Mouse (Mus musculus): ENCODE data around the gene Tmem199. TPM values are rescaled to one million over a fixed set of nuclear protein-coding genes. Genes with fewer than 3 reads are reported as not detected.

Gene Tmem199
- polyA plus RNA-seq, 1 experiment: 35.0 TPM

DNA sequence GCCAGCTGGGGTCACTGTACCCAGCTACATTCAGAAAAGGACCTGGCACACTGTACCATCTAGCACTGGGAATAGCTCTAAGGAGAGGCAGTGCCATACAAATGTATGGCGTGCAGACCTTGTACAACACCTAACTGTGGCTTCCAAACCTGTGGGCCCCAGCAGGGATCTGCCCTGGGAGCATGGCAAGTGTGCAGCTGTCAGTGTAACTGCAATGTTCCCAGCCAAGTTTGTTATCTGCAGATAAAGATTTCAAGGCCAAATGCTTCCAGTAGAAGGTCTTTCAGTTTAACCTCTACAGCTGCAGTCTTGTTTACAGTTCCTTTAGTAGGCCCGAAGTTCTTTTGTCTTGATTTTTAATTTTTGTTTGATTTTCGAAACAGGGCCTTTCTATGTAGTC lies 43.7 kb upstream of the Tmem199 start:
- TF ChIP-seq CEBPB (IDR thresholded peaks at IDR 0.05; ENCODE audit: insufficient read depth, poor library complexity, severe bottlenecking): no peak
- peak in 1 of 3 experiments; percentile 31 for TF ChIP-seq MYOG (IDR thresholded peaks at IDR 0.05; ENCODE audit: control insufficient read depth in 1 of 3, insufficient read depth in 1 of 3, insufficient read length in 2 of 3, low read depth in 2 of 3)

DNA sequence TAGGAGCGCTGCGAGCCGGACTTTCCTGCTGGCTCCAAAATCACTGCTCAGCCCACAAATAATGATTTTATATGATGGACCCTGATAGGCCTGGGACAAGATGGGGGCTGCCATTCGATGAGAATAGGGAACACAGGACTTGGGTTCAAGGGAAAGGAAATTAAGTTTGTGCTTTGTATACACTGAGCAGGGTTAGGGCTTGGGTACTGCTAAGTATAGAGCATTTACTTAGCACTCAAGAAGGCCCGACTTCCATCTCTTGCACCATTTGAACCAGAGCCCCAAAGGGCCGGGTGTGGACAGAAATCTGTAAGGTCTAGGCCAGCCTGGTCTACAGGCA lies 39.1 kb upstream of the Tmem199 start:
- H3K79me2 ChIP-seq (ENCODE audit: control insufficient read depth, insufficient read depth): peaks cover 43% of the 10 kb centered on the region

More for the DNA sequence above, 43.7 kb upstream of the Tmem199 start:
- no peaks in the 10 kb centered on the region for H3K79me2 ChIP-seq (ENCODE audit: control insufficient read depth, insufficient read depth)
- H3ac ChIP-seq (ENCODE audit: control insufficient read depth, insufficient read length): no peak overlapping the region
- H3K36me3 ChIP-seq (ENCODE audit: control insufficient read depth, insufficient read depth): no peaks in the 10 kb centered on the region
- no peaks in the 10 kb centered on the region for H3K27me3 ChIP-seq (ENCODE audit: control insufficient read depth, insufficient read depth, insufficient read length)
- H3K4me2 ChIP-seq (ENCODE audit: low read depth): no peak overlapping the region
- no peak overlapping the region for H3K4me3 ChIP-seq

DNA sequence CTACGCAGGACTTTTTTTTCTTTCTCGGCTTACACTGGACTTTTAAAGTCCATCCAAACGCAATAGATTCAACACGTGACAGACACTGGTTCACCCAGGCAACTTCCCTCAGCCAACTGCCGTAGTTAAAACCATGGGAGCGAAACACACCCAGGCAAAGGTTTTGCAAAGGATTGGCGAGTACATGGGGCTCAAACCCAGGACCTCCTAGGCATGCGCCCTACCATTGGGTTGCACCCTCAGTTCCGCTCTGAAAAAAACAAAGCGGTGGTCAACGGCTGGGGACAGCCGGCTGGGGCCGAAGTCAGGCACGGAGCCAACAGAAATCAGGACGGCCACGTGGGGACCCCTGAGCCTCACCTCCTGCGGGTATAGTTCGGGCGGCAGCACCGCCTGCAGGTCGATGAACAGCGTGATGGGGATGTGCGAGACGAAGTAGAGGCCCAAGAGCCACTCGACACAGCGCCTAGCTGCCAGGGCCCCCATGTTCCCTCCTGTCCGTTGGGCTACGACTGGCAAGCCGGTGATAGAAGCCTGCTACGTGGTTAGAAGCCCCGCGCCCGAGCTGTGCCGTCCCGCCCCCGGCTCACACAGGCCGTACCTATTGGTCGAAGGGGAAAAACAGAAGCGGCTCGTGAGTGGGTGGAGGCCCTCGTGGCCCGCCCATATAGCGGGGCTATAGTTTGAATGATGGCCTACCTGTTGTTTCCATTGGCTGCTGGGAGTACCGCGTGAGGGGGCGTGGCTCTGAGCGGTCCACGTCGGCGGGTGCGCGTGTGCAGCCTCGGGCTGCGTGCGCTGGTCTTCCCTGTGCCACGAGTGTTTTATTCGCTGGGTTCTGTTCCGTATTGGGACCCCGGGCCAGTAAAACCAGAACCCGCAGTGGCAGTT lies 38.4 kb upstream of the Tmem199 start, which contains the start of gene Tmem97:
TSS of gene Tmem97 (minus strand) at position 610 of the 891 bp plus-strand sequence.
- Histone ChIP-seq H3K36me3 (ENCODE audit: control insufficient read depth, insufficient read depth) (peaks cover 8% of the 10 kb centered on the region), H3ac (ENCODE audit: control insufficient read depth, insufficient read length) (peak within 1 kb of the TSS; percentile 43), H3K4me3 (peak within 1 kb of the TSS; percentile 63), H3K27me3 (ENCODE audit: control insufficient read depth, insufficient read depth, insufficient read length) (no peaks in the 10 kb centered on the region), H3K79me2 (ENCODE audit: control insufficient read depth, insufficient read depth) (peaks cover 49% of the 10 kb centered on the region), H3K4me2 (ENCODE audit: low read depth) (peak within 1 kb of the TSS; percentile 82)
- TF ChIP-seq REST (IDR thresholded peaks at IDR 0.05; ENCODE audit: insufficient read depth, insufficient read length): no peak
- TF ChIP-seq TCF12 (IDR thresholded peaks at IDR 0.05; ENCODE audit: insufficient read depth, poor library complexity, severe bottlenecking): no peak
- TF ChIP-seq CEBPB (IDR thresholded peaks at IDR 0.05; ENCODE audit: insufficient read depth, poor library complexity, severe bottlenecking): no peak
- TF ChIP-seq MYOD1 (IDR thresholded peaks at IDR 0.05; ENCODE audit: control insufficient read depth in 1 of 3, insufficient read length in 2 of 3, low read depth in 2 of 3): peak in 1 of 3 experiments; percentile 11
- TF ChIP-seq TCF3 (IDR thresholded peaks at IDR 0.05; ENCODE audit: insufficient read length, low read depth): no peak
- TF ChIP-seq USF1 (IDR thresholded peaks at IDR 0.05; ENCODE audit: low read depth): peak; percentile 77
- peak; percentile 75 for TF ChIP-seq SRF (IDR thresholded peaks at IDR 0.05; ENCODE audit: control insufficient read depth, insufficient read length, low read depth)
- peak in 1 of 3 experiments; percentile 26 for TF ChIP-seq MYOG (IDR thresholded peaks at IDR 0.05; ENCODE audit: control insufficient read depth in 1 of 3, insufficient read depth in 1 of 3, insufficient read length in 2 of 3, low read depth in 2 of 3)
- TF ChIP-seq E2F4 (IDR thresholded peaks at IDR 0.05; ENCODE audit: insufficient read depth): peak; percentile 76
- peak; percentile 85 for TF ChIP-seq POLR2AphosphoS2 (IDR thresholded peaks at IDR 0.05; ENCODE audit: insufficient read length, low read depth)
- TF ChIP-seq MAX (IDR thresholded peaks at IDR 0.05; ENCODE audit: low read depth): no peak
- TF ChIP-seq POLR2A (IDR thresholded peaks at IDR 0.05; ENCODE audit: insufficient read length, low read depth): peak; percentile 90

More for the DNA sequence above, 39.1 kb upstream of the Tmem199 start:
- no peaks in the 10 kb centered on the region for H3K27me3 ChIP-seq (ENCODE audit: control insufficient read depth, insufficient read depth, insufficient read length)
- TF ChIP-seq REST (IDR thresholded peaks at IDR 0.05; ENCODE audit: insufficient read depth, insufficient read length) (no peak), MYOG (IDR thresholded peaks at IDR 0.05; ENCODE audit: control insufficient read depth in 1 of 3, insufficient read depth in 1 of 3, insufficient read length in 2 of 3, low read depth in 2 of 3) (no peak), TCF3 (IDR thresholded peaks at IDR 0.05; ENCODE audit: insufficient read length, low read depth) (no peak), POLR2A (IDR thresholded peaks at IDR 0.05; ENCODE audit: insufficient read length, low read depth) (no peak), USF1 (IDR thresholded peaks at IDR 0.05; ENCODE audit: low read depth) (no peak), SRF (IDR thresholded peaks at IDR 0.05; ENCODE audit: control insufficient read depth, insufficient read length, low read depth) (no peak), TCF12 (IDR thresholded peaks at IDR 0.05; ENCODE audit: insufficient read depth, poor library complexity, severe bottlenecking) (no peak), POLR2AphosphoS2 (IDR thresholded peaks at IDR 0.05; ENCODE audit: insufficient read length, low read depth) (no peak), MYOD1 (IDR thresholded peaks at IDR 0.05; ENCODE audit: control insufficient read depth in 1 of 3, insufficient read length in 2 of 3, low read depth in 2 of 3) (no peak), CEBPB (IDR thresholded peaks at IDR 0.05; ENCODE audit: insufficient read depth, poor library complexity, severe bottlenecking) (no peak), MAX (IDR thresholded peaks at IDR 0.05; ENCODE audit: low read depth) (no peak), E2F4 (IDR thresholded peaks at IDR 0.05; ENCODE audit: insufficient read depth) (no peak)
- peak overlapping the region; percentile 63 for H3K4me3 ChIP-seq
- H3K4me2 ChIP-seq (ENCODE audit: low read depth): peak overlapping the region; percentile 82
- H3K36me3 ChIP-seq (ENCODE audit: control insufficient read depth, insufficient read depth): peaks cover 5% of the 10 kb centered on the region
- no peak overlapping the region for H3ac ChIP-seq (ENCODE audit: control insufficient read depth, insufficient read length)

DNA sequence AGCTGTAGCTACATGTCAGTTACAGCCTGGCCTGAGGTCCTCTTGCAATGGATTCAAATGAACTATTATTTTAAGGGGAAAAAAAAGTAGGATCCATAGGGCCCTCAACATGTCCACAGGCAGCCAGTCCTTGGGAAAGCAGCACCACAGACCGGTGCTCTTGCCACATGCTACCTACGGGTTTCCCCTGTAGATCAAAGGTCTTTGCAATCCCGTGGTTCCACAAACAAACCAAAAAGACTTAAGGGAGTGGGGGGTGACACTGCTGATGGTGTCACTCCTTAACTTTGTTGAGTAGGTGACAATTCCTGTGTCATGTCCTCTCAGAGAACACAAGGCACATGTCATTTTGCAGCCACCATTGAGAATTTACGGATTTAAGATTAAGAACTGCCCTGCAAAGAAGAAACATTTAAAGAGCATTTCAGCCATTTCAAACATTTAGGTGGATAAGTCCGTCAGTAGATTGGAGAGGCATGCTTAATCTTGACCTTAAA lies 37.6 kb upstream of the Tmem199 start:
- peaks cover 58% of the 10 kb centered on the region for H3K79me2 ChIP-seq (ENCODE audit: control insufficient read depth, insufficient read depth)
- TF ChIP-seq POLR2AphosphoS2 (IDR thresholded peaks at IDR 0.05; ENCODE audit: insufficient read length, low read depth) (no peak), TCF12 (IDR thresholded peaks at IDR 0.05; ENCODE audit: insufficient read depth, poor library complexity, severe bottlenecking) (no peak), MYOG (IDR thresholded peaks at IDR 0.05; ENCODE audit: control insufficient read depth in 1 of 3, insufficient read depth in 1 of 3, insufficient read length in 2 of 3, low read depth in 2 of 3) (no peak), CEBPB (IDR thresholded peaks at IDR 0.05; ENCODE audit: insufficient read depth, poor library complexity, severe bottlenecking) (no peak)
- peaks cover 13% of the 10 kb centered on the region for H3K36me3 ChIP-seq (ENCODE audit: control insufficient read depth, insufficient read depth)
- peak overlapping the region; percentile 63 for H3K4me3 ChIP-seq
- H3K4me2 ChIP-seq (ENCODE audit: low read depth): peak overlapping the region; percentile 82
- H3ac ChIP-seq (ENCODE audit: control insufficient read depth, insufficient read length): peak overlapping the region; percentile 43
- H3K27me3 ChIP-seq (ENCODE audit: control insufficient read depth, insufficient read depth, insufficient read length): no peaks in the 10 kb centered on the region

Measured in myocyte (in vitro differentiated cells).